Mouse (Mus musculus) erythroblast, embryonic 14.5 days (primary cell): Measurements from ENCODE around the gene Bcl2a1c.

ENCODE experiments used
- GATA1 ChIP-seq: IDR thresholded peaks from 2 replicates; pipeline ENCODE4 v1.6.1; 2012; ENCODE audit warnings: low read length, inconsistent platforms, mixed read lengths
- TAL1 ChIP-seq: IDR thresholded peaks from 3 replicates; pipeline ENCODE4 v1.6.1; 2012; ENCODE audit warnings: low read length, inconsistent platforms, mixed read lengths

DNA sequence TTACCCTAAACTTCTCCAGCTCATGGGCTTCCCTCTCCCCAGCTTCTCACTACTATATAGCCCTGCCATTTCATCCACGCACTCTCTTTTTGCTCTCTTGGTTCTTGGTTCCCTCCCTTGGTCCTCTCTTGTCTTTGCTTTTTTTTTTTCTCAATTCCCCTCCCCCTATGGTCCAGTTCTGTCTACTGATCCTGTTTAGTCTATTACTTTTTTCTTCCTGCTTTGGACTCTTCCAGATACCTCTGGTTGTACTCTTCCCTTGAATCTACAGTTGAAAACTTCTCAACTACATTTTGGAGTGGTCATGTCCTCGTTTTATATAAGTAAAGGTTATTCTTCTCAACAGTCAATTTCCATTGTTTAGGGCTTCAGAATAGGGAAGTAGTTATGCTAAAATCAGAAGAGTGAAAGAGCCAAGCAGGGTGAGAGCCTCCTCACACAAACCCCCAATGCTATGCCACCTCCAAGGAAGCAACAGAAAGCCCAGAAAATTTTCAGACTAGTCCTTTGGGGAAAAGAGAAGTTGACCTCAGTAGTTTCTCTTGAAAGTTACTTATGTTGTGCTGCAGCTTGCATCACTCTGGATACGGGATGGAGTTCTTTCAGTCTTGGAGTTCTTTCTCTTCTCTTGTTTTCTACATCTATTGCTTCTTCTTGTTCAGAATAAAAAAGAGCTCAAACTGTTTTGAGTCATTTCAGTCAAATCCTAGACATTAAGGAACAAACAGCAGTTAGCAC, 3.8 kb upstream of the Bcl2a1c start:
- TF ChIP-seq TAL1 (no peak), GATA1 (no peak)
